Mouse (Mus musculus): Measurements from ENCODE around the gene Tvp23b.

DNA sequence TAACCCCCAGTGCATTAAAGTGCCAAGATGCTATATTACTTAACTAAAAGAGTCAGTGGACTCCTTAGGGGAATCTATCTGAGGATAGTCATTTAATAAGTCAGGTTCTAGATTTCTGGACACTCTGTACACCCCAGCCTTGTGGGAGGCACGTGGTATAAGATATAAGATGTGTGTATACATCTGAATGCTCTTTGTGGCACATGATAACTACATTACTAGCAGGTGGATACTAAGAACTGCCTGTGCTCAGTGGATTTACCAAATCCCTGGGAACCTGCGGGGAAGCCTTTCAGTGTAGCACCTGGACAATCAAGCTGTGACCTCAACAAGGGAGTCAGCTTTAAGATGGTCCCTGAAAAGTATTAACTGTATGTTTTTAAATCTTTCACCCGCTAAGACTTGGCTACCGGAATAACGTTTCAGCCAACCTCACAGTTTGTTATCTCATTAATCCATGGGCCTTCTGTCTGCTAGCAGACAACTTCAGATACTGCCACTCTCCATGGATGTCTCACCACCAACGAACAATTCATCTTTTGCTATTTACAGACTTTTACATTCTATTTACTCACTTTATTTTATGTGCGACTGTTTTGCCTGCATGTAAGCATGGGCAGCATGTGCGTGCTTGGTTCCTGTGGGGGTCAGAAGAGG, 9.4 kb upstream of the Tvp23b start:
- TF ChIP-seq MYC (IDR thresholded peaks at IDR 0.05; ENCODE audit: low read depth, low read length), result no peak
- no peak for TF ChIP-seq POLR2A (IDR thresholded peaks at IDR 0.05; ENCODE audit: control insufficient read depth in 1 of 2, insufficient read depth in 1 of 2, low read depth in 1 of 2, low read length in 2 of 2, poor library complexity in 1 of 2)

Measured in MEL (cell line).